In the genomic region with DNA sequence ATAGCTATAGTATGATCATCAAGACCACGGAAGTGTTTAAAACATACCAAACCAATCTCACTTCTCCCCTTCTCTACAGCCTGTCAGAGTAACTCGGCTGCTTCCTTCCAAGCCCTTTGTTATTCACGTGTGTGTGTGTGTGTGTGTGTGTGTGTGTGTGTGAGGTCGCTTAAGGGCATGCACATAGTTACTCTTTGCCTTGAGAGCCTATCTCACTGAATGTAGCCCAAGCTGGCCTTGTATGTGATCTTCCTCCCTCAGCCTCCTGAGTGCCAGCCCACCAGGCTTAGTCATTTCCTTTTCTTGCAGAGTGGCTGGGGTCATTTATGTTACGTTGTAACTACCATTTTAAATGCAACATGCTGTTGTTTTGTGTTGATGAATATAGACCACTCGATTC, we compare ENCODE assay signal across 35 mouse cellular contexts. TPM values are rescaled to one million over a fixed set of nuclear protein-coding genes. Genes with fewer than 3 reads are reported as not detected.
"Had no signal": no experiment of that assay in that cellular context is flagged by ENCODE, and none has a peak within 500 bp of the region (broad histone marks: within the 10 kb centered on the region; RNA-seq: fewer than 3 reads in every experiment).

No protein-coding gene starts in this region.

- DNase-seq: gastrocnemius, adult 2 months; gastrocnemius, postnatal 10 days; gastrocnemius, postnatal 25 days; heart, adult 18-20 months; heart, postnatal 4 days; kidney, adult 18-20 months; kidney, adult 8-10 months; kidney, postnatal 10 days; kidney, postnatal 25 days; kidney, postnatal 4 days; layer of hippocampus, postnatal 36 days; liver; liver, embryonic 13.5 days had no signal

- H3K9me3 ChIP-seq: heart, embryonic 13.5 days; heart, embryonic 15.5 days; hindbrain, embryonic 10.5 days; hindbrain, embryonic 12.5 days; intestine, embryonic 15.5 days; limb, embryonic 10.5 days; limb, embryonic 12.5 days; liver, embryonic 13.5 days had no signal

- H3K4me3 ChIP-seq: gastrocnemius, adult 2 months; heart, embryonic 13.5 days; heart, embryonic 15.5 days; hindbrain, embryonic 10.5 days; hindbrain, embryonic 12.5 days; intestine, embryonic 15.5 days; layer of hippocampus, adult 2 months; limb, embryonic 10.5 days; limb, embryonic 12.5 days; liver, embryonic 13.5 days had no signal

- H3K36me3 ChIP-seq: heart, embryonic 13.5 days; heart, embryonic 15.5 days; hindbrain, embryonic 10.5 days; hindbrain, embryonic 12.5 days; intestine, embryonic 15.5 days; limb, embryonic 10.5 days; limb, embryonic 12.5 days had no signal

- ATAC-seq: hindbrain, embryonic 16.5 days; inflammation-experienced regulatory T-cells, adult 6 months; intestine, embryonic 15.5 days; intestine, postnatal 0 days had no signal

- H3K4me1 ChIP-seq: heart, embryonic 13.5 days; heart, embryonic 15.5 days; hindbrain, embryonic 12.5 days; intestine, embryonic 15.5 days; limb, embryonic 10.5 days; limb, embryonic 12.5 days had no signal

- H3K27me3 ChIP-seq: heart, embryonic 13.5 days; heart, embryonic 15.5 days; hindbrain, embryonic 12.5 days; intestine, embryonic 15.5 days; limb, embryonic 12.5 days; liver, embryonic 13.5 days had no signal

RNA-seq across cellular contexts. Expression of a gene that starts 20.1 kb away (rescaled TPM):
- total RNA-seq: granulocyte monocyte progenitor cell, adult 5-6 weeks; heart, adult 8-10 months; heart, postnatal 25 days; heart, postnatal 4 days; left cerebral cortex, adult 18-20 months; left cerebral cortex, adult 8-10 months; left cerebral cortex, postnatal 36 days had no signal
- polyA plus RNA-seq: frontal cortex, adult 2 months; heart, embryonic 11.5 days; heart, embryonic 13.5 days; heart, embryonic 15.5 days; heart, postnatal 0 days; hindbrain, embryonic 14.5 days; hindbrain, embryonic 16.5 days; inflammation-experienced regulatory T-cells, adult 6 months; intestine, embryonic 15.5 days; intestine, postnatal 0 days; kidney, embryonic 14.5 days; limb, embryonic 10.5 days; liver, embryonic 13.5 days had no signal

RNA-seq across cellular contexts. Expression of a gene that starts 32.3 kb away (rescaled TPM):
- total RNA-seq: granulocyte monocyte progenitor cell, adult 5-6 weeks; heart, adult 18-20 months; left cerebral cortex, adult 18-20 months; left cerebral cortex, postnatal 36 days had no signal
- polyA plus RNA-seq: inflammation-experienced regulatory T-cells, adult 6 months had no signal
